Mouse (Mus musculus) fibroblast of lung, adult 2 months (primary cell): ENCODE results near the gene Nol9.
A peak's percentile ranks its signal among the peaks of the same experiment; 100 is the strongest.

Source experiments
- DNase-seq: peaks from one replicate; pipeline ENCODE4 v3.0.0-alpha.2; 2011; ENCODE audit warnings: low read depth

Gene Nol9

DNA sequence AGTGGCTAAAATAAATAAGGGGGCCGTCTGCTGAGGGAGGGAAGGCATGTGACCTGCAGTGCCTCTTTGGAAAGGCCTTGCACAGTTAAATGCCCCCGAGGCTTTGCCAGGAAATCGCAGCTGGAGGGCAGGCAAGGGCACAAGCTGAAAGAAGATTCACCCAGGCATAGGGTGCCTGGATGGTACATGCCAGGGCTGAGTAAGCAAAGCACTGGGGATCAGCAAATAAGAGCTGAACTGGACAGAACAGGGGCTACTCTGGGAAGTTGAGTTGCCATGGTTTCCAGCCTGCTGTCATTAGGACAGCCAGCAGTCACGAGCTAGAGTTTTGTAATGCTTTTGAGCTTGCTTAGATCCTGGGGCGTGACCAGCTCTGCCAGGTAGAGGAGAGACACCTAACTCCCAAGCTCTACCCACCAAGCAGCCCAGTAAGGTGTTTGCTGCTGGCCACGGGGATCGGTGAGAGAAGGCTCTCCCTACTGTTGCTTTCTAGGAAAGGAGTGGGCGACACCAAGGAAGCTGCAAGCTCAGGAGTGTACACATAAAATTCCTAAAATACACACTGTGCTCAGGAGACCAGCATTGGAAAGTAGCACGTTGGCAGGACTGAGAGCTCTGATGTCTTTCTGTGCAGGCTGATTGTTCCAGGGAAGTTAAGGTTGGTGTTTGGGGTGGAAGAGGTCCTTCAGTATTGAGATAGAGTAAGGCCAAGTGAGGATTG, 23.4 kb downstream of the Nol9 start:
- no peak for DNase-seq

DNA sequence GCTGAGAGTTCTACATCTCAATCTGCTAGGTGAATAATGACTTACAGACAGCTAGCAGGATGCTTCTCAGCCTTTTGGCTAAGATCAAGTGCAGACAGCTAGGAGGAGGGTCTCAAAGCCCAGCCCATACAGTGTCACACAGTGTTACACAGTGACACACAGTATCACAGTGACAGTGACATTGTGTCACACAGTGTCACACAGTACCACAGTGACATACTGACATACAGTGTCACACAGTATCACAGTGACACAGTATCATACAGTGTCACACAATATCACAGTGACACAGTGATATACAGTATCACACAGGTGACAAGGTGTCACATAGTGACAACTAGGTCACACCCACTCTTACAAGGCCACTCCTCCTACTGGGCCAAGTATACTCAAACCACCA, 28.2 kb downstream of the Nol9 start:
- DNase-seq: no peak

DNA sequence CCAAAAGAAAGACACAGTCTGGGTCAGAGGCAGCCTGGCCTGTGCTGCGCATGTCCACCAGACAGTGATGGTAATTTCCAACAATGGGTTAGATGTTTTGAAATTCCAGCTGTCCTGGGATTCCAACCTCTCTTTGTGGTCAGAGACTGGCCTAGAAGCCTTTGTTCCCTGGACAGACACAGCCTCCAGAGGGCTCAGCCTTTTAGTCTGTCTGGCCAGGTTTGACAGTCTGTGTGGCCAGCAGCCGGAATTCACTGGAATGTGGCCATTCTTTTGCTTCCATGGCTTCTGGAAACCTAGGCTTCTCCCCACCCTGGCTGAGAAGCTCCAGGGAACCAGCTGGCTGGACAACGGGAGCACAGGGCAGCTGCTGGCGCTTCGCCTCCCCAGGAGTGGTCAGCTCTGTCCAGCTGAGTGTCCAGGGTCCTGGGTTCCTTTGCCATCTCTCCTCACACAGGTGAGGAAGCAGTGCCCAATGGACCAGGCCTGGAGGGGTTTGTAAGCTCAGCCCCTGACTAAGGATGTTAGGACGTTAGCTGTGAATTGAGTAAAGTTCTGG, 29.1 kb downstream of the Nol9 start:
- no peak for DNase-seq

DNA sequence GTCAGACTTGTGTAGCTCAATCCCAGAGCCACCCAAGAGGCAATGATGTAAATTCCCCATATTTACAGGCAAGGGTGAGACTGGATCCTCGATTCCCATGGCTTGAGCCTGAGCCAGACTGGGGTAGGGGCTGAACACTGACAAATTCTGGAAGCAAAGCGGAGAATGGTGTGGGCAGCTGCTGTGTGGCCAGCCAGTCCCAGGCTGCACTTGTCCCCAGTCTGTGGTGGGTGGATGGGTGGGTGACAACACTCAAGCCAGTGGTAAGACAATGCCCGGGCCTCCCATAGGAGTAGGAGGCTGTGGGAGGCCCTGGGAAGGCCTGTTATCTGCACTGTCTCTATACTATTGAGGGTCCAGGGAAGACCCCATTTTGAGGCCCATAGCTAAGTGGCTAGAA, 30.1 kb downstream of the Nol9 start:
- no peak for DNase-seq

DNA sequence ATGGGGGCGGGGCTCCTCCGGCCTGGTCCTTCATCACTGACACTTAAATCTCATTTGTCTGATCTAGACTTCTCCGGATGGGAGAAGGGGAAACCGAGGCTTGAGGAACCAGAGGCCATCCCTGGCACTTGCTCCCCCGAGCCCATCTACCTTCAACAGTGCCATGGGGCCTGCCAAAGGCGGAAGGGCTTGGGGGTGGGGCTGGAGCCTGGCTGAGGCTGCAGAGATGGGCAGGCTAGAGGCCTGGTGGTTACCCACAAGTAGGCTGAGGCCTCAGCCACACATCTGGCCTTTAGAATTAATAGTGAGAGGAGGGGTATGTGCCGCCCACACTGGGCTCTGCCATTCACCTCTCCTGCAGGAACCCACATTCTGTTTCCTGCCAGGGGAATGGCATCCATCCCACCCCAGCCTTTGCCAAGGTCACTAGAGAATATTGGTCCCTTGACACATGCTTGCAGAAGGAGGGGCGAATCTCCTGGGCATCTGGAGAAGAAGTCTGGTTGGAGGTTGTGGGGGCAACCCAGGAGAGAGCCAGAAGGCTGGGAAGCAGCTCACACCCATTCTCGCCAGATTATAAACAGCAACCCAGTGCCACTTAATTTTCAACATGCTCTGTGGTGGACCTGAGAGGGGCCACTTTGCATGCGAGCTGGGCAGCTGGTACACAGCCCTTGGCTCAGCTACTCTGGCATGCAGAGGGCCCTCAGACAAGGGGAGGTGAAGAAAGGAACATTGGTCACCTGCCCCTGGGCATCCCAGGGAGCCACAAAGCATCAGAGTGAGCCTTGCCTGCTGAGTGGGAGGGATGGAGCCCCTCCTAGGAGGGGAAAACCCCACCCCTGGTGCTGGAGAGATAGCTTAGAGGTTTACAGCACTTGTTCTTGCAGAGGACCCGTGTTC, 31.6 kb downstream of the Nol9 start:
- no peak for DNase-seq

DNA sequence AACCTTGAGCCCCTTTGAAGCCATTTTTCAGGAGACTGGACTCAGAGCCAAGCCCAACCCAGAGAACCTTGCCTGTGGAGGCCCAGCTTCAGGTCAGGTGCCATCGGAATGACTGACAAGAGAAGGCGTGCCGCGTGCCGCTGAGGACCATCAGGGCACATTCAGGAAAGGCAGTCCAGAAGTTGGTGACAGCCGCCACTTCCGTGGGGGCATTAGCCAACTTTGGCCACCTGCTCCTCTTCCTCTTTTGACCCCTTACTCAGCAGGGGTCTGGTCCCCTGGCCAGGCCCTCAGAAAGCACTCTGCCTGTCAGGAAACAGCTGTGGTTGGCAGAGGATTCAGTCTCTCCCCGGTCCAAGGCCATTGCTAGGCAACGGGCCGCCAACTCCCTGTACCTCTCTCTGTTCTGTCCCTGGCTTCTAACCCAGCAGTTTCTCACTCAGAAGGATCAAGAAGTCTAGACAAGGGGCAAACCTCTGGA, 33.0 kb downstream of the Nol9 start, which contains the start of gene Plekhg5:
Gene Plekhg5 (plus strand): TSS at position 378 of the 481 bp plus-strand sequence.
- DNase-seq: no peak

DNA sequence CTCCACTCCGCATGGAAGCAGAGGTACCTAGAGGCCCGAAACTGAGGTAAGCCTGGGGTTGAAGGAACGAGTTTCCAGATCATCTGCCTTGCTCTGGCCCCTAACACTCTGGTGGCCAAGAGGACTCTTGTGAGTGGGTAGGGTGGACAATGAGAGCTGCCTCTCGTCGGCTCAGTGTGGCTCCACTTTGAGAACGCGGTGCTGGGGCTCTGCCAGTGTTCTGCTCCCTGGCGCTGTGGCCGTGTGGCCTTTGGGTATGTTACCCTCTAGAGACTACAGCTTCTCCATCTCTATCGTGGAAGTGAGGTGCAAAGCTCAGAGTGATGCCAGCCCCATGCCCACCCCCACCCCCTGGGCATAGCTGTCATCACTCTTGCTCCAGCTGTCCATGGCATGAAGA, 33.5 kb downstream of the Nol9 start:
- DNase-seq: no peak

DNA sequence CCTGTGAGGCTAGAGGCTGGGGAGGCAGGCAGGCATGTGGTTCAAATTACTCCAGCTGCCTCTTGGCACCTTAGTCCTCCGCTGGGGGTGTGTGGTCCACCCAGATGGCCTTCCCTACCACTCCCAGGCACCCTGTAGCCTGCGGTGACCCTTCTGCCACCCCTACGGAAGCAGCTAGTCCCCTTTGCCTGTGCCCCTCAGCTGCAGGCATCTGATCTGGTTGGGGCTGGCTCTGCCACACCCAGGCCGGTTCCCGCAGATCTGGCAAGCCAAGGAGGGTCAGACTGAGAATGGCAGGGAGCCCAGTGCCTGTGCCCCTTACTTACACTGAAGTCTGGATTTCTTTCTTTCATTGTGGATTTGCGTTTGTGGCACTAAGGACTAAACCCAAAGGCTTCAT, 34.6 kb downstream of the Nol9 start:
- no peak for DNase-seq

DNA sequence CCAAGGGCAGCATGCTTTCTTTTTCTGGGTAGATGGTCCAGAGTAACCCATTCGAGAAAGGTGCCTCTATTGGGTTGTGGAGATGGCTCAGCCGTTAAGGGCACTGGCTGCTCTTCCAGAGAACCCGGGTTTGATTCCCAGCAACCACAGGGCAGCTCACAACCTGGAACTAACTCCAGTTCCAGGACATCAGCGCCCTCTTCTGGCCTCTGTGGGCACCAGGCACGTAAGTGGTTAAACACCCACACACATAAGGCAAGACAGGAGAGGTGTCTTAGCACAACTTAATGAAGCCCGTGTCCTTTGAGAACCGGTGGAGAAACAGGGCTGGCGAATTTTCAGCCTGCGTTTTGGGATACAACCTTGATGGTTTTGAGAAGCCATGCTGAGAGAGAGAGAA, 35.4 kb downstream of the Nol9 start:
- no peak for DNase-seq

DNA sequence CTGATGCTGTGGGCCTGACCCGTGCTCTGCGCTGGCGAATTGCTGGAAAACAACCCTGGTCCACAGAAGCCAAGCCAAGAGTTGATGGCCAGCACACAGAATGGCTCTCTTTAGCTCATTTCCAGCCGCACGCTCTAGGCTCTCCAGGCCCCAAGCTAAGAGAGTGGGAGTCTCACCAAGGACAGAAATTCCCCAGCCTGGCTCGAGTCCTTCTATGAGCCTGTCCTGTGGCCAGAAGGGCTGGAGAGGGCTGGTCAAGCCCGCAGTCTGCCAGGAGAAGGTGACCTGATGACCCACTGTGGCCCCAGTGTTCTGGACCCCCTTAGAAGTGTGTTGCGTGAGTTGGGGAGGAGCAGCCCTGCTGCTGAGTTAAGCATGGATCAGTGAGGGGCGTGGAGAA, 38.1 kb downstream of the Nol9 start:
- DNase-seq: no peak

DNA sequence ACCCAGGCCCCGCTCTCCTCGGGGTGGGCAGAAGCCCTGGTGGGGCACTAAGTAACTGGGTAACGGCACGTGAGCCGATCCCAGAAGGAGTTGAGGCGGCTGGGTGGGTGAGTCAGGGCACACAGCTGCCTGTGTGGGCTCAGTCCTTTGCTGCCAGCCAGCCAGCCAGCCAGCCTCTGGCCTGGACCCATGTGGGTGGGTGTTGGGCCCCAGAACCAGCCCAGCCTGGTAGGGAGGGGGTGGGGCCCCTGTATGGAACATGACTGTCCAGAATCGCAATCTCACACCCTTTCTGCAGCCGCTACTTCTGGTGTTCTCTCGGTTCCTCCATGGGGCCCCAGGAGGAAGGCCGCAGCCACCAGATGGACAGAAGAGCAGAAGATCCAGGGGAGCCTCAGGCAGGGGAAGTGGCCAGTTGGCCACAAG, 39.0 kb downstream of the Nol9 start:
- DNase-seq: no peak

DNA sequence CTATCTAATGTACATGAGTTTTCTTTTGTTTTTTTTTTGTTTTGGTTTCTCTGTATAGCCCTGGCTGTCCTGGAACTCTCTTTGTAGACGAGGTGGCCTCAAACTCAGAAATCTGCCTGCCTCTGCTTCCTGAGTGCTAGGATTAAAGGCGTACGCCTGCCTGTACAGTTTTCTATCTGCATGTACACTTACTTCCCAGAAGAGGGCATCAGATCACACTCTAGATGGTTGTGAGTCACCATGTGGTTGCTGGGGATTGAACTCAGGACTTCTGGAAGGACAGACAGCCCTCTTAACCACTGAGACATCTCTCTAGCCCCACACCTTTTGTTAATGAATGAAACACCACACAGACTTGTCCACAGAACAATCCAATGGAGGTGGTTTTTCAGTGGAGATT, 40.1 kb downstream of the Nol9 start:
- DNase-seq: no peak

DNA sequence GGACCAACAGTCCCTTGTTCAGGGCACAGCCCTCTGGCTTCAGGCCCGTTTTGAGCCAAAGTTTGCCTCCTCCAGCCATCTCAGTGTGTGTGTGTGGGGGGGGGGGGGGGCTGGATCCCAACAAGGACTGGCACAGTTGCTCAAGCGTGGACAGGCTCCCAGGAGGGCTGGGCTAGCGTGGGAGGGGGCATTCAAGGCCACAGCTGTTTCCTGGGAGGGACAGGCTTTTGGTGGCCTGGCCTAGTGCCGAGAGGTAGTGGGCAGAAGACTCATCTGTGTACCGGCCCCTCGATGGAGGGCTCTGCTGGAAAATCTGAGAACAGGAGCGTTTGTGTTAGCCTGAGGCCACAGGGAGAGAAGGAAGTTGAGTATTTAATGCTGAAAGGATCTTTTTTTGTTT, 40.8 kb downstream of the Nol9 start:
- no peak for DNase-seq

DNA sequence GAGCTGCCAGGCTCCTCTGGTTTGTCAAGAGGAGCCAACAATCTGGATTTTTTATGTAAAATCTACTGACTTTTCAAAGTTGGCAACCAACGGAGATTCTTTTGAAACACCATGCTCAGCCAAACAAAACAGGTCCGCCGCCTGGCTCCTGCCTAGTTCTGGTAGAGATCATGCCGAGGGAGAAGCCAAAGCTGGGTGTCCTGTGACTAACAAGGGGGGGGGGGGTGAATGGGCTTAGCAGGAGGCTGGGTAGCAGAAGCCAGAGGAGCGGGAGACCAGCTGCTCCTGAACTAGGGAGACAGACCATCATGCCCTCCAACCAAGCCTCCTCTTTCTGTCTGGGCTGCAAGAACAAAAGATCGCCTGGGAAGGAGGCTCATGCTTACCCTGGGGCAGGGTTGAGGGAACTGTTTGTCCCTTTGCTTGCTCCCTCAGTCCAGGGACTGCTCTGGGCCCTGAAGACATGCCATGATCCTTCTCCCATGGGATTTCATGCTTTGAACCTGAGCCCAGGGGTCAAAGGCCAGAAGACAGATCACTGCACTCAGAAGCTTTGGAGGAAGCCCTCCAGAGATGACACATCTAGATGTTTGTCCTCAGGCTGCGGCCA, 44.6 kb downstream of the Nol9 start:
- peak; percentile 97 for DNase-seq

DNA sequence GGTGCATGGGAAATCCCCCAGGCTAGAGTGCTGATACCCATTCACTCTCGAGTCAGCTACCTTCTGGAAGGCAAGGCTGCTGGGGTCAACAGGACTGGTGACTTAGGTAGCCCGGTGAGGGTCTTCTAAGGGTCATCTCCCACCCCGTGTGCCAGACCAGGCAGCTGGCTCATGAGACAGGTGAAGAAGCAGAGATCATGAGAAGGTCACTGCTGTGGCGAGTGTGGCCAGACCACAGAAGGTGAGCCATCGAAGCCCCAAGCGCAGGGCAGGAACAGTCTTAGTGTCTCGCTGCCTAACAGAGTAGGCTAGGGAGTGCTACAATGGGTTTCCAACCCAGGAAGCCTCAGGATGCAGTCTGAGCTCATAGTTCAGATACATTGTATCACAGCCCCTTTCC, 45.5 kb downstream of the Nol9 start:
- DNase-seq: no peak

DNA sequence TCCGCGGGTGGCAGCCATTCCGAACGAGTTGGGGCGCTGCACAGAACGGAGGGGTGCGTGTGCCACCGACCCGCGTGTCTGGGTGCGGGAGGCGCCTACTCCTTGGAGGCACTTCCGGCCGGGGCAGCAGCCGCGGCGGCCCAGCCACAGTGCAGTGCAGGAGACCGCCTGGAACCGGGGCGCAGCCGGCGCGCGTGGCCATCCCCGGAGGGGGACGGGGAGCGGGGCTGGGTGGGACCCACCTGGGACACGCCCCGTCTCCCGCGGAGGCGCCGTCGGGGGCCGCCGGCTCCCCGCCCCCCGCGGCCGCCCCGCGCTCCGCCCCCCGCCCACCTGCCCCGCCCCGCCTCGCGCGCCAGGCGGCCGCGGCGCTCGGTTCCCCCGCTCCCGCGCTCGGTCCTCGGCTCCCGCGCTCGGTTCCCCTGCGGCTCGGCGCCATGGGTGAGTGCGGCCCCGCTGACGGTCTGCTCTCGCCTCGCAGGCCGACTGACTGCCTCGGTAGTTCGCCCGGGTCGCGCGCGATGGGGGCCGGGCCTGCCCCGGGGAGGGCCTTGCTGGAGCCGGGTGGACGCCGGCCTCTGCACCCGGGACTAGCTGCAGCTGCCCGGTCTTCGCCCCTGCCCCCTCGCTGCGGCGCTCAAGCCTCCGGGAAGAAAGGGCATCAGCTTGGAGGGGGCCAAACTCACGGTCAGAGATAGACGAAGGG, 47.5 kb downstream of the Nol9 start:
- DNase-seq: no peak

DNA sequence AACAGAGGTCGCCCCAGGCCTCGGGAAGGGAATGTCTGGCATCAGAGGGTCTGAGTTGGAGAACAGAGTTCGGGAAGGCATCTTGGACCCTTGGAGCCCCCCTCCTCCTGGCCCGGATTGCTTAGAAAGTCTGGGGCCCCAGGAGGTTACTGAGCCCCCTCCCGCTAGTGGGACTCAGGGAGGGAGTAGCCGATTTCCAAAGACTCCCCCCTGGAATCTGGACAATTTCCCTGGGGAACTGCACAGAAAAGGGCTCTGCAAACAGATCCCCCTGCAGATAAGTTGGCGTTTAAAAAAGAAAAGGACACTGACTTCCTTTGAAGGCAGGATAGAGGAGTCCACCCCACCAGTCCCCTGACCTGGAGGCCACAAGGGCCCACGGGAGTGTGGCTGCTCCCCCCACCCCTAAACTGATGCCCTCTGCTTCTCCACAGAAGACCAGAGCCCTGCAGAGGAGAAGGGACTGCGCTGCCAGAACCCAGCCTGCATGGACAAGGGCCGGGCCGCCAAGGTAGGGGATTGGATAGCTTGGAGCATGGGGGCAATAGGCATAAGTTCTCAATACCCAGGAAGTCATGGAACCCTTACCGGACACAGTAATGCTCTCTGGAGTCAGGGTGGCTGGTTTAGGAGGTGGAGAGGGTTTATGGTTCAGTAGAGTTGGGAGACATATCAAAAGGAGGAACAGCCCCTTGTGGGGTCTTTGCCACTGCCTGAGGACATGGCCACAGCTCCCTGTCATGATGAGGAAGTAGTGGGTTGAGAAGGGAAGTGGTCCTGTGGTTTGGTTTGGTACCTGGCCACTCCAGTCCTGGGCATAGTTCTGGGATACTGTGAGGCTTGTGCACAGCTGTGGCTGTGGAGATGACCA, 48.3 kb downstream of the Nol9 start:
- no peak for DNase-seq

DNA sequence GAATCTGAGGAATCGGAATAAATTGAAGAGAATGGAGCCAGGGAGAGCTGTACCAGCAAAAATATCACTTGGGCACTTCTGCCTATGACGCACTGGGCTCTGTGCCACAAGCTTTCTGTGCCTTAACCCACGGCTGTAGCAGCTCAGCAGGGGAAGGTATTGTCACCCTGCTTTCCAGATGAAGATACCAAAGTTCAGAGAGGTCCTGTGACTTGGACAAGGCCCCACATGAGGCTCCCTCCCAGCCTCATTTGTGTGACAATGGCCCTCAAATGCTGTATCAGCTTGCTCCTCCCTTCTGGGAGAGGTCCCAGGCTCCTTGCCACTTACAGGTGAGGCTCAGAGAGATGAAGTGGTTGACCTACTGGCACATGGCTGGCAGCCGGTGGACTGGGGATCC, 49.0 kb downstream of the Nol9 start:
- no peak for DNase-seq

DNA sequence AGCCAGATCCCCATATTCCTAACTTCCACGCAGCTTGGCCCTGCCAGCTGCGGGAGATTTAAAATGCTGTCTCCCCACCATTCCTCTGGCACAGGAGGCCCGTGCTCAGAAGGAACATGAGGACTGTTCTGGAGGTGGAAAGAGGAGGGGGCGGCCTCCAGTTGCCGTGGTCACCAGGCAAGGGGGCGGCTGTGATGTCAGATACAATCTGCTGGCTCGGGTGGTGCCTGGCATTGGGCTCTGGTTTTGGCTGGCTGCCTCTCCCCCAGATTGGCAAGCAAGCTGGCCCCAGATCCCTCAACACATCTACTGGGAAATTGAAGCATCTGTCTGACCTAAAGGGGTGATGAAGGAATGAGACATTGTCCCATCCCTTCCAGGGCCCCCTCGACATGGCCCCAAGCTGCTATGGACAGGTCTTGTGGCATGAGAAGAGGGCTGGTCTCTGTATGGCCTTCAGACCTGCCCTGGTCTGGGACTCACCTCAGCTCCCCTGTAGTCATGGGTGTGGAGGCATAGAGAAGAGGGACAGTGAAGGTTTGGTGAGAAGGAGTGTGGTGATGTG, 49.5 kb downstream of the Nol9 start:
- no peak for DNase-seq

DNA sequence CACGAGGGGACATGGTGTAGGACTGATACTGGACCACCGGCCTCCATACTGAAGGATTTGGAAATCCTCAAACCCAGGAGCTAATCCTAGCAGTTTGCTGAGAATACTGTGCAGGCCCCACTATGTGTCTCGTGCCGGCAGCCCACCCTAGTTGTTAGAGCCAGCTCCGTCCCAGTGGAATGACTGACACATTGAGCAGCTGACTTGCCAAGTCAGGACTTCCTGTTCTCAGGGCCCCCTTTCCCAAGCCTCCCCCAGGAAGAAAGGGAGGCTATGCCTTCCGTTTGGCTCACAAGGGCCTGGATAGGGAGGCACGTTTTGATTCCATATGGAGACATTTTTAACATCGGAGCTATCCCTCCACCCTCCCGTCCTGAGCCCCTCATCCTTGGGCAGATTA, 51.1 kb downstream of the Nol9 start:
- no peak for DNase-seq
